Mouse (Mus musculus): Measurements from ENCODE around the gene Fcrl5.

- TF ChIP-seq CTCF (conservative IDR thresholded peaks at IDR 0.05; ENCODE audit: low read length) (no peak), NANOG (IDR thresholded peaks at IDR 0.05; ENCODE audit: borderline replicate concordance, low read length) (no peak), POU5F1 (IDR thresholded peaks at IDR 0.05; ENCODE audit: borderline replicate concordance, low read length) (no peak)
Observed at GRCm38 (mm10) chr3:87545554-87545953, 110.0 kb downstream of the Fcrl5 start.

All from E14TG2a.4 (cell line).